Mouse (Mus musculus) gastrocnemius, adult 2 months (tissue): ENCODE data around the gene Apobec2. TPM values are rescaled to one million over a fixed set of nuclear protein-coding genes. Genes with fewer than 3 reads are reported as not detected.
"Not testable (repeated sequence)": the region's sequence is repeated elsewhere in the genome, so short reads cannot be mapped to it uniquely, and the experiment has no call there.

Source experiments
- DNase-seq: peaks from one replicate; pipeline ENCODE4 v3.0.0; 2022
- H3K27ac ChIP-seq: fragments of 200-600 bp; 2 replicates; pipeline ENCODE4 v1.8.1; 2022; ENCODE audit warnings: mild to moderate bottlenecking
- H3K4me3 ChIP-seq: fragments of 200-600 bp; 2 replicates; pipeline ENCODE4 v1.8.1; 2022; ENCODE audit warnings: mild to moderate bottlenecking, moderate library complexity
- CTCF ChIP-seq: fragments of 200-600 bp; IDR thresholded peaks from 2 replicates; pipeline ENCODE4 v1.8.1; 2022; ENCODE audit warnings: antibody characterized with exemption, mild to moderate bottlenecking, moderate library complexity
- intact Hi-C: fragments of 180-260 bp; cut with DNase I; formaldehyde crosslinking; loops from one replicate; pipeline ENCODE4 v1.15.1; 2025
- long read RNA-seq, 2 experiments: library from polyadenylated mRNA; stranded (forward); transcript quantifications; one replicate each; pipeline ENCODE4 v2.0.0; 2021
- total RNA-seq, 2 experiments: library from RNA; stranded (reverse); gene quantifications; 2 replicates each; pipeline ENCODE4 v1.2.3; 2021

Apobec2 gene
- total RNA-seq = 100 to 1,000 TPM; 439 to 602 TPM
- long read RNA-seq, experiment 1, transcript Apobec2-201 (3 exons, 1,420 nt) = major isoform, 378 of 1,569 reads
- long read RNA-seq, experiment 1, partial matches to known transcripts = 19 of 1,569 reads
- long read RNA-seq, experiment 1, other reads (novel, unspliced or antisense) = 1,170 of 1,569 reads
- long read RNA-seq, experiment 2, transcript Apobec2-201 (3 exons, 1,420 nt) = major isoform, 313 of 1,419 reads
- long read RNA-seq, experiment 2, partial matches to known transcripts = 19 of 1,419 reads
- long read RNA-seq, experiment 2, other reads (novel, unspliced or antisense) = 1,085 of 1,419 reads

- no peak for TF ChIP-seq CTCF
- peak within 1 kb of the TSS; percentile 96 for H3K27ac ChIP-seq
- peak; percentile 89 for DNase-seq
- peak within 1 kb of the TSS; percentile 72 for H3K4me3 ChIP-seq
- intact Hi-C loops = no loop called here
These were observed at the start of gene Apobec2 for GRCm38 (mm10) chr17:48432158-48432980. Gene Apobec2, minus strand, starts transcription at chr17:48432930.

- H3K4me3 ChIP-seq = no peak overlapping the region
- intact Hi-C loops = no loop called here
- DNase-seq = no peak
- TF ChIP-seq CTCF = no peak
- no peak overlapping the region for H3K27ac ChIP-seq
These were observed 47.2 kb upstream of the Apobec2 start for GRCm38 (mm10) chr17:48479952-48480351.

- no peak for TF ChIP-seq CTCF
- Histone ChIP-seq H3K27ac (no peak overlapping the region), H3K4me3 (no peak overlapping the region)
- intact Hi-C loops = no loop called here
- DNase-seq = no peak
These were observed 42.7 kb upstream of the Apobec2 start for GRCm38 (mm10) chr17:48475444-48475843.

GRCm38 (mm10) chr17:48474282-48474681, 41.6 kb upstream of the Apobec2 start:
- DNase-seq, H3K27ac ChIP-seq, intact Hi-C loops, H3K4me3 ChIP-seq: not testable (repeated sequence)

- no peak overlapping the region for H3K27ac ChIP-seq
- intact Hi-C loops = loop anchor here (2.0 kb wide), 1 partner anchor 135 kb away; no protein-coding TSS in a partner anchor
- peak overlapping the region; percentile 28 for H3K4me3 ChIP-seq
- TF ChIP-seq CTCF = peak; percentile 95
- DNase-seq = peak; percentile 84
These were observed 34.9 kb upstream of the Apobec2 start for GRCm38 (mm10) chr17:48467395-48468231.

- intact Hi-C loops = loop anchor here (2.0 kb wide), 1 partner anchor 136 kb away; no protein-coding TSS in a partner anchor
- H3K4me3 ChIP-seq = peak overlapping the region; percentile 28
- H3K27ac ChIP-seq = no peak overlapping the region
- no peak for DNase-seq
- TF ChIP-seq CTCF = no peak
These were observed 34.2 kb upstream of the Apobec2 start for GRCm38 (mm10) chr17:48466769-48467394.

GRCm38 (mm10) chr17:48463391-48463790, 30.7 kb upstream of the Apobec2 start:
- Histone ChIP-seq H3K4me3 (no peak overlapping the region), H3K27ac (no peak overlapping the region)
- DNase-seq = no peak
- intact Hi-C loops = no loop called here
- TF ChIP-seq CTCF = no peak

GRCm38 (mm10) chr17:48462096-48462495, 29.4 kb upstream of the Apobec2 start:
- Histone ChIP-seq H3K27ac (no peak overlapping the region), H3K4me3 (no peak overlapping the region)
- DNase-seq = no peak
- no peak for TF ChIP-seq CTCF
- intact Hi-C loops = no loop called here

GRCm38 (mm10) chr17:48457971-48458653, 25.4 kb upstream of the Apobec2 start:
- no peak for TF ChIP-seq CTCF
- H3K4me3 ChIP-seq = no peak overlapping the region
- H3K27ac ChIP-seq = no peak overlapping the region
- intact Hi-C loops = no loop called here
- DNase-seq = no peak

GRCm38 (mm10) chr17:48455955-48456354, 23.2 kb upstream of the Apobec2 start:
- intact Hi-C loops = no loop called here
- Histone ChIP-seq H3K27ac (no peak overlapping the region), H3K4me3 (no peak overlapping the region)
- TF ChIP-seq CTCF = no peak
- no peak for DNase-seq

GRCm38 (mm10) chr17:48454688-48455087, 22.0 kb upstream of the Apobec2 start, which contains the start of gene Unc5cl:
Gene Unc5cl, plus strand, starts transcription at chr17:48454901.
- TF ChIP-seq CTCF = no peak
- Histone ChIP-seq H3K4me3 (no peak within 1 kb of the TSS), H3K27ac (no peak within 1 kb of the TSS)
- no peak for DNase-seq
- intact Hi-C loops = no loop called here

GRCm38 (mm10) chr17:48454190-48454589, 21.5 kb upstream of the Apobec2 start:
- intact Hi-C loops = no loop called here
- no peak overlapping the region for H3K4me3 ChIP-seq
- no peak for TF ChIP-seq CTCF
- no peak for DNase-seq
- H3K27ac ChIP-seq = no peak overlapping the region
